Mouse (Mus musculus) MEL (cell line): ENCODE results near the gene Sbno2.

Experiments
- CTCF ChIP-seq, 3 experiments: IDR thresholded peaks in 2 of 3; conservative IDR thresholded peaks in 1 of 3; 2 replicates each; pipeline ENCODE4 v1.5.1; 2011 to 2012; ENCODE audit warnings: low read length in 3 of 3, low read depth in 2 of 3, mild to moderate bottlenecking in 2 of 3, improper control_type of control experiment in 1 of 3, inconsistent platforms in 1 of 3, mixed read lengths in 1 of 3, moderate library complexity in 1 of 3; ENCODE audit not compliant: control insufficient read depth in 1 of 3, insufficient read depth in 1 of 3, poor library complexity in 1 of 3, severe bottlenecking in 1 of 3
- POLR2AphosphoS2 ChIP-seq: IDR thresholded peaks from 2 replicates; pipeline ENCODE4 v1.6.1; 2011; ENCODE audit warnings: low read length, improper control_type of control experiment

DNA sequence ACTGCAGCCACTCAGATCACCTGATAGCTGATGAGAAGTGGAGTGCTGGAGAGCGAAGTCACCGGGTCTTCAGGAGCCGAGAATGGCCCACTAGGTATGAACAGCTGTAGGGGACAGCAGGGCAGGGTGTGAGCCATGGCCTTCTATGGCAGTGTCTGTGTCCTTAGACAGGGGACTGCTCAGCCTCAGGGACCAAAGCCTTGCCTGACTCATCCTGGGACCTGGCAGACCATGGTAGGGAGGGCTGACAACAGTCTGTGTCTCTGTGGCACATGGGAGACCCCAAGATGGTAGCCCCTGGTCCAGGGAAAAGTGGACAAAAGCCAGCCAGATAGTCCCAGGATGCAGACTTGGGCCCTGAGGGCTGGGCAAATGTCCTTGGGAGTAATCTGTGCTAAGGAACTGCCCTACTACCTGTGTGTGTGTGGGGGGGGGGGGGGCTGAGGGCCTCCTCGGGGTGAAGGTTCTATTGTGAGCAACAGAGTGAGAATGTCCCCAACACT is 35.4 kb downstream of the Sbno2 start:
- TF ChIP-seq CTCF (IDR thresholded peaks at IDR 0.05 in 2 of 3, conservative IDR thresholded peaks at IDR 0.05 in 1 of 3; ENCODE audit: control insufficient read depth in 1 of 3, insufficient read depth in 1 of 3, low read depth in 2 of 3, low read length in 3 of 3, poor library complexity in 1 of 3, severe bottlenecking in 1 of 3): no peak
- no peak for TF ChIP-seq POLR2AphosphoS2
